Mouse (Mus musculus) thymus, postnatal 10 days (tissue): Measurements from ENCODE around the gene Galnt9.

Source experiments
- DNase-seq, 2 experiments: peaks; one replicate each; pipeline ENCODE4 v3.0.0; 2021; ENCODE audit warnings: low spot score in 2 of 2

Galnt9 gene

DNA sequence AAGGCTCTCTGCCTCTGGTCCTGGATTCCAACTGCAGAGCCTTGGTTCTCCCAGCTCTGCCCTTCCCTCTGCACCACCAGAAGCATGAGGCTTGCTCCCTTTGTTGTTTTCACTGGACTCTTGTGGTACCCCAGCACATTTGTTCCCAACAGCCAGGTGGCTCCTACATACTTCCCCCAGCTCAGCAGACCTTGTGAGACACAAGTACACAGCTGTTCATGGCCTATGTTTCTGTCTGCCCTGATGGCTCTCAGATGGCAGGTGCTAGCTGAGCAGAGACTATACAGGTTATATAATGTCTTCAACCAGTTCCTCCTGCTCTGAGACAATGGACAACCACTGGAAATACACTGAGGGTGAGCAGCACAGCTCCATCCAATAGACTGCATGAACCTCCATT lies 43.3 kb downstream of the Galnt9 start:
- no peak for DNase-seq

- no peak for DNase-seq
These were observed 45.7 kb downstream of the Galnt9 start for GRCm38 (mm10) chr5:110589833-110590232.

GRCm38 (mm10) chr5:110594465-110594864 lies 50.3 kb downstream of the Galnt9 start:
- no peak for DNase-seq

- DNase-seq = no peak
These were observed 51.2 kb downstream of the Galnt9 start for GRCm38 (mm10) chr5:110595341-110595740.

- DNase-seq = no peak
These were observed 52.1 kb downstream of the Galnt9 start for GRCm38 (mm10) chr5:110596086-110596780.

DNA sequence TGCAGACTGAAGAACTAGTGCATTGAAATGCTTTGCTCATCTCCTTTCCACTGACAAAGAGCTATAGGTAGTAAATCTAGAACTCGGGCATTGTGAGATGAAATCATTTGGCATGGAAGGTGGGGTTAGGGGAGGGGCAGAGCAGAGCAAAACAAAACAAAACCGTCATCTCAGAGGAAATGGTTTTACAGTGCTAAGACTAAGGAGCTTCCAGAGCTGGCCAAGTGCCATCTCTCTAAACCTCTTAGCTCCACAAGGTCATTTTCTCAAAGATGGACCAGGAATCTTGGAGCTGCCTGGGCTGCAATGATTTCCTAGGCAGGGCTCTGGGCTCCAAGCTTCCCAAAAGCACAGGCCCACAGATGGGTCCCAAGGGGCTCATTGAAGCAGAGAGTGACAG lies 53.3 kb downstream of the Galnt9 start:
- no peak for DNase-seq

- DNase-seq = no peak
These were observed 54.3 kb downstream of the Galnt9 start for GRCm38 (mm10) chr5:110598298-110599095.

- DNase-seq = no peak
These were observed 59.0 kb downstream of the Galnt9 start for GRCm38 (mm10) chr5:110603016-110603685.

GRCm38 (mm10) chr5:110604311-110604710 lies 60.2 kb downstream of the Galnt9 start:
- no peak for DNase-seq

DNA sequence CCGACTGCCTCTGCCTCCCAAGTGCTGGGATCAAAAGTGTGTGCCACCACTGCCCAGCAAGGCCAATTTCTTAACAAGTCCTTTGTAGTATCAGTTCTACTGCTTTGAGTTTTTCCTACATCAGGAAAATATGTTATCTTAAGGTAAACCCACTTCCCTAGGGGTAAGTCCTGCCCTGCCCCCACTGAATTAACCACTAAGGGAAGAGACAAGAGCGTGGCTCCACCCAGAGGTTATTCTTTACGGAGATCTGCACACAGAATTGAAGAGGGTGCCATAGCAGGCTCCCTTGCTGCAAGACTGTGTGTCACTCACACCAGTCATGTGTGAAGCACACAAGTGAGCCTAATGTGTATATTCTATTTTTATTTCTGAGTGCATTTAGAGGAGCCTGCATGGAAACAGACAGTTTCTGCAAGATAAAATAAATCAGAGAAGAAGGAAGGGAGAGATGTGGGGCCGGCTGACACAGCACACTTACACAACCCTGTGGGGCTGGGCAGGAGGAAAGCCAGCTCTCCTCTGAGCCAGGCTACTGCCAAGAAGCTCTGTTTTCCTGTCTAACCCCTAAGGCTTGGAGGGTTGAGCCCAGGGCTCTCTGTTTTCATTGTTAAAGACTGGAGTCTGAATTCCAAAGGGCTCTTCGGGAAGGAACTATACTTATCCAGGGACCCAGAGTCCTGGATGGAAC lies 61.5 kb downstream of the Galnt9 start:
- no peak for DNase-seq

DNA sequence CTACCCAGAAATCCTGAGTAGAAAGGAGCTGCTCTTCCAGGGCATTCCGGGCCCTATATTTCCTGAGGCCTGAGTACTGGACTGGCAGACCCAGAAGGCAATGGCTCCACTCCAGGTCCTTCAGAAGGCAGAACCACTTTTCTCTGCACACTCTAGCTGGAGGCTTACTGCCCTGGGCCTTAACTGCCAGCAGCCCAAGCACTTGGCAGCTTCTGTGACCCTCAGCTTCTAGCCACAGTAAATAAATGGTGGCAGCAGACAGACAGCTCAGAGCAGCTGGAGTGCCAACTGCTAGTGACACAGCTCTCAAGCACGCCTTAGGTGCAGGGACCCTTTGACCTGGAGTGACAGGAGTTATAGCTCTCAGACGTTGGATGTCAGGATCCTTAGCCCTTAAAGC lies 63.6 kb downstream of the Galnt9 start:
- no peak for DNase-seq

DNA sequence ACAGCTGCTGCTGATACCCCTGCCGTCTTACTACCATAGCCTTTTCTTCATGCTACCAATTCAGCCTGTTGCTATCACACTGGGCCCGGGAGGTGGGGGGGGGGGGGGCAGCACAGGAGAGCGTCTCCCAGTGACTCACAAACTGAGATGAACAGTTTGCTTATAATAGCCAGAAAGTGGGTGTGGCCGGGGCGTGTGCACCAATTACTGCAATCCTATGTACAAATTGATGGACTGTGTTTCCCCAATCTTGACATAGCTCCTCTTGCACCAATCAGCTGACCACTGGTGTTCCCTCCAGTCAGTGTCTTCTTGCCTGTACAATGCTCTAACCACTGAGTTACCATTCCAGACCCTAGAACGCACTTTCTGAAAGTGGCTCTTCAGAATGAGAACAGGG lies 64.2 kb downstream of the Galnt9 start:
- no peak for DNase-seq

- no peak for DNase-seq
These were observed 64.8 kb downstream of the Galnt9 start for GRCm38 (mm10) chr5:110608941-110609340.

- DNase-seq = no peak
These were observed 65.3 kb downstream of the Galnt9 start for GRCm38 (mm10) chr5:110609425-110609824.

- DNase-seq = no peak
These were observed 65.7 kb downstream of the Galnt9 start for GRCm38 (mm10) chr5:110609868-110610267.

DNA sequence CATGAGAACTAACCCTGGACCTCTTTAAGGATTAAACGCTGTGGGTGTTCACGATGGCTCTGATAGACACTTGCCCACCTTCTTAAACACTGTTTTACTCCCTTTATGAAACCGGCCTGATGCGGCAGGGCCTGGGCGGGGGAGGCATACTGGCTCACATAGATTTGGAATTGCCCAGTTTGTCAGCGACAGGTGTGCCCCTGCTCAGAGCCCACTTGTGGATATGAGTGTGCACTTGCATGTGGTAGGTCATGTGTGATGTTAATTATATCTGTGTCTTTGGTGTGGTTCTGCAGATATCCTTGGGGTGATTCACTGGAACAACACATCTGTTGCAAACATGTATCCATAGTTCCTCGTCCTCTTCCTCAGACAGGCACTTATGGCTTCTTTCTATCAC lies 66.3 kb downstream of the Galnt9 start:
- DNase-seq = no peak

DNA sequence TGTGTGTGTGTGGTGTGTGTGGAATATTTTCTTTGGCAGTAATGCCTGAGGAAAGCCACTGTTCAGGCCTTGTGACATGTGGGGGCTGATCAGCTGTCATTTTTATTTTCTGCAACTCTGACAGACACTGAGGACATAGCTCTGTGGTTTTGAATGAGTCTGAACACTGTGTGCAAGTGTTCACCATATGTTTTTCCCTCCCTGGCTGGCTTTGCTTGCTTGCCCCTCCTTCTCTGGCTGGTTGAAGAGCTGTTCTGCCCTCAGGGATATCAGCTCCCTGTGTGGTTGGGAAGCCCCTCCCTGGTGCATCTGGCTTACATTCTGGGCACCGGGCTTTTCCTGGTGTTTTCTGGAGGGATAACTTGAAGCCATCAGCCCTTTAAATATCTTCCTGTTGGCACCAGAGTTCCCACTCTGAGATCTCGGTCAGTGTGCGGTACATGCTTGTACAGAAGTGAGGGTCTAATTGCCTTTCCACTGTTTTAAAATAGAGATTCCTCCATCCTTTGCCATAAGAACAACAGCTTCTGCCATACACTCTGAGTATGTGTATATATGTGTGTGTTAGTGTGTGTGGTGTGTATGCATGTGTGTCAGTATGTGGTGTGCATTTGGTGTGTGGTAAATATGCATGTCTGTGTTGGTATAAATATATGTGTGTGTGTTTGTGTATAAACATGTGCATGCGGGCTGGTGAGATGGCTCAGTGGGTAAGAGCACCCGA lies 67.4 kb downstream of the Galnt9 start:
- DNase-seq = no peak

DNA sequence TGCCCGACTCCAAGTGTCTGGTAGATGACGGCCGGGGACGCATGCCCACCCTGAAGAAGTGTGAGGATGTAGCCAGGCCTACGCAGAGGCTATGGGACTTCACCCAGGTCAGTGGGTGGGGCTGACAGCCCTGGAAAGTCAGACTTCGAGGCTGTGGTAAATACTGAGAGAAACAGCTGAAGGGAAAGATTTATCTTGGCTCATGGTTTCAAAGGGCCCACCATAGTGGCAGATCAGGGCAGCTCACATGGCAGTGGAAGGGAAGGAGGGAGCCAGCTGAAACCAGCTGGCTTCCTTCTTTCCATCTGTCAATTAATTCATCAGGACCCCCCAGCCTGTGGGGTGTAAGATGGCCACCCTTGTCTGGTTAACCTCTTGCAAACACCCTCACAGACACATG lies 75.1 kb downstream of the Galnt9 start:
- no peak for DNase-seq

DNA sequence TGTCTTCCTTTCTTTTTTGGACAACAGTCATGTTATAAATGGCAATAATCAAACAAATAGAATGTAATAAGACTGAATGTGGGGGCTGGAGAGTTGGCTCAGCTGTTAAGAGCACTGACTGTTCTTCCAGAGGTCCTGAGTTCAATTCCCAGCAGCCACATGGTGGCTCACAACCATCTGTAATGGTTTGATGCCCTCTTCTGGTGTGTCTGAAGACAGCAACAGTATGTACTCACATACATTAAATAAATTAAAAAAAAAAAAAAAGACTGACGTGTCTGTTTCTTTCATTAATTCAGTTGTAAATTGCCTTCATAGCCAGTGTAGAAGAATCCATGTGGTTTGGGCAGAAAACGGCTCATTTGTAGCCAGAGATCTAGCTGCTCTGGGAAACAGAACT lies 80.2 kb downstream of the Galnt9 start:
- DNase-seq = no peak

- no peak for DNase-seq
These were observed 83.2 kb downstream of the Galnt9 start for GRCm38 (mm10) chr5:110627351-110627750.

DNA sequence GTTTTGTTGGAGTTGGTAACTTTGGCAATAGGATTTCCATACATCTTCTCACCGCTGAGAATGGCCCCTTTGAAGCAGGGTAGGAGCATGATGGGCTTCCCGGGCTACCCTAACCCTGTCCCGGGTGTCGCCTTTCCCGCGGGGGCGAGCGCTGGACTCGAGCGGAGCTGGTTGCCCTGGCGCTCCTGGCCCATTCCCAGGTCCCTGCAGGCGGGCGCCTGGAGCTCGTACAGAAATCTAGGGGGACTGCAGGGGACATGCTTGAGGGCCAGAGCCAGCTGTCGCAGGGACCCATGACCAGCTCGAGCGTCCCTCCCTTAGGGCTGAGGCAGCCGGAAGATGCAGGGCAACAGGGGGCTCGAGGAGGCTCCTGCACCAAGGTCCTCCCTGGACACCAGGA lies 84.0 kb downstream of the Galnt9 start:
- DNase-seq = no peak
